Comparison of ENCODE assay signal across 9 mouse cellular contexts in the genomic region with DNA sequence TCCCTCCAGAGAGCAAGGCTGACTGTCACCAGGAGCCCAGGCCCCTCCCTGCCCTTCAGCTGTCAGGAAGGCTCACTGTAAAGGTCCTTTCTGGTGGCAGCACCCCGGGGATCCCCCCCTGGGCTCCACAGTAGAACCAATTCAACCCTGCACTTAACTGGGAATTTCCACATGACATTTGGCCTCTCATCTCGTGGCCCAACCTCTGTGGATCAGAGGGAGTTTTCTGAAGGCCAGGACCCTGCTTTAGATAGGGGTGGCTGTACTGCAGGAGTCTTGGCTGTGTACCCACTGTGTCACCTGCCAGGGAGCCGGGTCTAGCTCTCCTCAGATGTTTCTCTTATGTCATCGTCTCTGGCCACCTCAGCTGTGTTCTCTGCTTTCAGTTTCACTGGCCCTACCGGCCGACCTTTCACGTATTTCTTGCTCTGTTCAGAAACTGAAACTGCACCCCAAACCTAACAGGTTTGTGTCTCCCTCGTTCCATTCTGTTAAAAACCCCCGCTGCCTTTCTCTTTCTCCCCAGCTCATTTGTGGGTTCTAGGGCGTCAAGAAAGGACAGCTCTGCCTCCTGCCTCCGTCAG. TPM values are rescaled to one million over a fixed set of nuclear protein-coding genes. Genes with fewer than 3 reads are reported as not detected.
DNase-seq lines count a peak whose midpoint lies in the region; ATAC-seq lines count a peak whose summit lies in the region.
"Had no signal": no experiment of that assay in that cellular context is flagged by ENCODE, and none has a peak within 500 bp of the region (broad histone marks: within the 10 kb centered on the region; RNA-seq: fewer than 3 reads in every experiment).

No protein-coding gene starts in this region.

- ATAC-seq in neutrophil, adult 5-6 weeks (ENCODE audit: extremely low read depth, insufficient number of reproducible peaks, low FRiP score, poor library complexity, severe bottlenecking): peak; percentile 81
- ATAC-seq in erythroblast, adult 5-6 weeks (replicated peaks; ENCODE audit: low FRiP score, poor library complexity, severe bottlenecking): no peak

- peak; percentile 86 for DNase-seq in CD4-positive helper T cell, adult 2 months (ENCODE audit: low read depth, low spot score)
- DNase-seq in adipocyte (ENCODE audit: low spot score): peak; percentile 38
- DNase-seq in heart, adult 9 months (ENCODE audit: low spot score in 2 of 2): peak; percentile 53 to 54
- no peak for DNase-seq in cerebellum, postnatal 10 days
- no peak for DNase-seq in embryo, embryonic 10 days (ENCODE audit: low spot score)
- DNase-seq in cerebellum, adult 9-10 months: no peak
- DNase-seq: cerebellum, adult 9-11 months had no signal

RNA-seq across cellular contexts. Expression of a gene that starts 27.2 kb away (rescaled TPM):
- 33.4 and 38.8 TPM in 2 replicates for total RNA-seq in neutrophil, adult 5-6 weeks (2017)
- total RNA-seq in erythroblast, adult 5-6 weeks (2015; ENCODE audit: low replicate concordance): 18.6 and 27.2 TPM in 2 replicates
- total RNA-seq in erythroblast, adult 5-6 weeks (2017; ENCODE audit: low replicate concordance): 48.1 and 71.7 TPM in 2 replicates

Comparison
In these comparisons a context has a peak if more than half of its experiments do, and no peak if none do; other contexts are left out.
1. DNase-seq: peak in CD4-positive helper T cell, adult 2 months (single experiment), adipocyte (single experiment) and heart, adult 9 months (2 of 2); none in cerebellum, postnatal 10 days (0 of 2), embryo, embryonic 10 days (single experiment) and cerebellum, adult 9-10 months (single experiment).